Mouse (Mus musculus) retina, postnatal 7 days (tissue): ENCODE data around the gene Fancc.

ENCODE experiments used
- DNase-seq: peaks from one replicate; pipeline ENCODE4 v3.0.0-alpha.2; 2012; ENCODE audit warnings: low read depth, low spot score

Gene Fancc

GRCm38 (mm10) chr13:63246332-63246940, 250.6 kb downstream of the Fancc start:
- DNase-seq, result no peak

GRCm38 (mm10) chr13:63245812-63246211, 251.3 kb downstream of the Fancc start:
- no peak for DNase-seq

- no peak for DNase-seq
These were observed 251.9 kb downstream of the Fancc start for GRCm38 (mm10) chr13:63245218-63245617.

- DNase-seq, result no peak
These were observed 252.7 kb downstream of the Fancc start for GRCm38 (mm10) chr13:63244425-63244824.

- DNase-seq, result no peak
These were observed 253.5 kb downstream of the Fancc start for GRCm38 (mm10) chr13:63243586-63243985.

GRCm38 (mm10) chr13:63242401-63243192, 254.5 kb downstream of the Fancc start:
- DNase-seq, result no peak

GRCm38 (mm10) chr13:63241665-63242064, 255.4 kb downstream of the Fancc start:
- DNase-seq, result no peak

- no peak for DNase-seq
These were observed 256.2 kb downstream of the Fancc start for GRCm38 (mm10) chr13:63240835-63241234.

GRCm38 (mm10) chr13:63239877-63240671, 257.0 kb downstream of the Fancc start:
- DNase-seq, result peak; percentile 27

- DNase-seq, result no peak
These were observed 257.7 kb downstream of the Fancc start for GRCm38 (mm10) chr13:63239301-63239804.

- DNase-seq, result no peak
These were observed 259.0 kb downstream of the Fancc start for GRCm38 (mm10) chr13:63238045-63238444.

- no peak for DNase-seq
These were observed 260.8 kb downstream of the Fancc start for GRCm38 (mm10) chr13:63236159-63236893.

GRCm38 (mm10) chr13:63235551-63235950, 261.5 kb downstream of the Fancc start:
- DNase-seq, result no peak
